Mouse (Mus musculus) 3134 (cell line): ENCODE measurements at regions not wholly inside any gene's neighbourhood (a gene's known extent, or its start where the extent isn't known, plus 50 kb on each side); places are given as distances from the start of the nearest gene placed in this dataset.

ENCODE experiments used
- DNase-seq: peaks from one replicate; pipeline ENCODE4 v3.0.0-alpha.2; 2011; ENCODE audit warnings: low spot score; ENCODE audit not compliant: insufficient read length; ENCODE audit errors: extremely low read depth

- no peak for DNase-seq
Measured at GRCm38 (mm10) chr6:118291426-118291825, 93.9 kb upstream of the Ret start.

- no peak for DNase-seq
Measured at GRCm38 (mm10) chr6:118285246-118285645, 87.7 kb upstream of the Ret start.

GRCm38 (mm10) chr6:118283949-118284568, 86.5 kb upstream of the Ret start:
- DNase-seq: no peak

GRCm38 (mm10) chr6:118263951-118264350, 66.4 kb upstream of the Ret start:
- no peak for DNase-seq

GRCm38 (mm10) chr6:118259881-118260280, 62.4 kb upstream of the Ret start:
- peak; percentile 16 for DNase-seq

- DNase-seq: no peak
Measured at GRCm38 (mm10) chr6:118254871-118255270, 57.4 kb upstream of the Ret start.

GRCm38 (mm10) chr6:118252711-118253110, 55.2 kb upstream of the Ret start:
- DNase-seq: peak; percentile 37

GRCm38 (mm10) chr6:118251131-118251530, 53.6 kb upstream of the Ret start:
- no peak for DNase-seq

- no peak for DNase-seq
Measured at GRCm38 (mm10) chr6:118250006-118250405, 52.5 kb upstream of the Ret start.
